Mouse (Mus musculus): ENCODE data around the gene Bcl7c.
"Not testable (repeated sequence)": the region's sequence is repeated elsewhere in the genome, so short reads cannot be mapped to it uniquely, and the experiment has no call there.

The Bcl7c gene

GRCm38 (mm10) chr7:127647576-127647975 lies 61.2 kb downstream of the Bcl7c start:
- not testable (repeated sequence) for DNase-seq (ENCODE audit: low read depth, low spot score)

GRCm38 (mm10) chr7:127646363-127646762 lies 62.4 kb downstream of the Bcl7c start:
- DNase-seq (ENCODE audit: low read depth, low spot score), result no peak

- DNase-seq (ENCODE audit: low read depth, low spot score), result no peak
Measured at GRCm38 (mm10) chr7:127642254-127642653, 66.5 kb downstream of the Bcl7c start.

- DNase-seq (ENCODE audit: low read depth, low spot score), result no peak
Measured at GRCm38 (mm10) chr7:127641260-127641659, 67.5 kb downstream of the Bcl7c start.

GRCm38 (mm10) chr7:127636963-127637362 lies 71.8 kb downstream of the Bcl7c start:
- DNase-seq (ENCODE audit: low read depth, low spot score), result no peak

GRCm38 (mm10) chr7:127631416-127631815 lies 77.3 kb downstream of the Bcl7c start:
- no peak for DNase-seq (ENCODE audit: low read depth, low spot score)

GRCm38 (mm10) chr7:127628646-127629045 lies 80.1 kb downstream of the Bcl7c start:
- DNase-seq (ENCODE audit: low read depth, low spot score), result no peak

- DNase-seq (ENCODE audit: low read depth, low spot score), result no peak
Measured at GRCm38 (mm10) chr7:127626471-127626870, 82.3 kb downstream of the Bcl7c start.

- no peak for DNase-seq (ENCODE audit: low read depth, low spot score)
Measured at GRCm38 (mm10) chr7:127626039-127626438, 82.7 kb downstream of the Bcl7c start.

GRCm38 (mm10) chr7:127618402-127618801 lies 90.3 kb downstream of the Bcl7c start:
- not testable (repeated sequence) for DNase-seq (ENCODE audit: low read depth, low spot score)

- DNase-seq (ENCODE audit: low read depth, low spot score), result no peak
Measured at GRCm38 (mm10) chr7:127617962-127618361, 90.8 kb downstream of the Bcl7c start.

GRCm38 (mm10) chr7:127616881-127617280 lies 91.9 kb downstream of the Bcl7c start:
- no peak for DNase-seq (ENCODE audit: low read depth, low spot score)

GRCm38 (mm10) chr7:127616336-127616735 lies 92.4 kb downstream of the Bcl7c start:
- no peak for DNase-seq (ENCODE audit: low read depth, low spot score)

GRCm38 (mm10) chr7:127614891-127615843 lies 93.6 kb downstream of the Bcl7c start, which contains the start of gene Zfp629:
Gene Zfp629, minus strand, starts transcription at chr7:127615797.
- DNase-seq (ENCODE audit: low read depth, low spot score), result peak; percentile 60

- DNase-seq (ENCODE audit: low read depth, low spot score), result peak; percentile 36
Measured at GRCm38 (mm10) chr7:127614511-127614890, 94.2 kb downstream of the Bcl7c start.

GRCm38 (mm10) chr7:127614091-127614490 lies 94.6 kb downstream of the Bcl7c start:
- no peak for DNase-seq (ENCODE audit: low read depth, low spot score)

- DNase-seq (ENCODE audit: low read depth, low spot score), result no peak
Measured at GRCm38 (mm10) chr7:127613501-127613900, 95.2 kb downstream of the Bcl7c start.

- no peak for DNase-seq (ENCODE audit: low read depth, low spot score)
Measured at GRCm38 (mm10) chr7:127611561-127611960, 97.2 kb downstream of the Bcl7c start.

Measured in 3T3-L1 (cell line).